Mouse (Mus musculus) heart, postnatal 0 days (tissue): ENCODE data around the gene Orc3. TPM values are rescaled to one million over a fixed set of nuclear protein-coding genes. Genes with fewer than 3 reads are reported as not detected.

Experiments used
- ATAC-seq: fragments of 200-750 bp; cut with Nextera tagmentation; 2 replicates; pipeline ENCODE4 v1.8.0; 2017; ENCODE audit warnings: low read depth, moderate number of reproducible peaks, moderate library complexity; ENCODE audit not compliant: insufficient read depth
- DNase-seq: peaks from one replicate; pipeline ENCODE4 v3.0.0-alpha.2; 2016; ENCODE audit warnings: low spot score
- H3K27ac ChIP-seq: fragments of 300-500 bp; sonication (generic); 2 replicates; pipeline ENCODE4 v1.5.1; 2014; ENCODE audit warnings: low read depth, mild to moderate bottlenecking
- H3K27me3 ChIP-seq: fragments of 300-500 bp; sonication (generic); 2 replicates; pipeline ENCODE4 v1.6.1; 2014; ENCODE audit warnings: low read length, mixed read lengths; ENCODE audit not compliant: control insufficient read depth, insufficient read depth
- H3K36me3 ChIP-seq: fragments of 300-500 bp; sonication (generic); replicated peaks from 2 replicates; pipeline ENCODE4 v1.6.1; 2014; ENCODE audit warnings: low read length, mixed read lengths; ENCODE audit not compliant: control insufficient read depth, insufficient read depth
- H3K4me1 ChIP-seq: fragments of 300-500 bp; sonication (generic); 2 replicates; pipeline ENCODE4 v1.6.1; 2014; ENCODE audit warnings: antibody characterized with exemption; ENCODE audit not compliant: control insufficient read depth, insufficient read depth
- H3K4me2 ChIP-seq: fragments of 300-500 bp; sonication (generic); 2 replicates; pipeline ENCODE4 v1.6.1; 2014; ENCODE audit warnings: low read depth, mild to moderate bottlenecking, low read length, moderate library complexity
- H3K4me3 ChIP-seq: fragments of 300-500 bp; sonication (generic); 2 replicates; pipeline ENCODE4 v1.5.1; 2014; ENCODE audit warnings: low read depth, low read length
- H3K9ac ChIP-seq: fragments of 300-500 bp; sonication (generic); replicated peaks from 2 replicates; pipeline ENCODE4 v1.6.1; 2014; ENCODE audit warnings: low read depth, low read length, mixed read lengths
- H3K9me3 ChIP-seq: fragments of 300-500 bp; sonication (generic); replicated peaks from 2 replicates; pipeline ENCODE4 v1.6.1; 2016; ENCODE audit warnings: low read length; ENCODE audit not compliant: control insufficient read depth
- CTCF ChIP-seq: IDR thresholded peaks from 2 replicates; pipeline ENCODE4 v1.5.1; 2016; ENCODE audit warnings: antibody characterized with exemption, control low read depth, low read depth
- EP300 ChIP-seq: IDR thresholded peaks from 2 replicates; pipeline ENCODE4 v1.6.1; 2016; ENCODE audit warnings: antibody characterized with exemption, low read depth
- WGBS: fragments of 180-500 bp; shearing (Covaris S2); extraction: QIAGEN DNeasy Blood & Tissue Kit; methylation state at CpG from one replicate; pipeline ENCODE4 v1.1.7; 2014; 5-methylcytosine and 5-hydroxymethylcytosine counted together
- polyA plus RNA-seq: library from polyadenylated mRNA; unstranded; fragments of >200 nt; fragmentation: Nextera tagmentation; extraction: Ambion mirVana; gene quantifications from 2 replicates; pipeline ENCODE4 v1.2.1, GENCODE M21; 2015
- total RNA-seq: library from RNA; depleted of rRNA; stranded (reverse); fragments of >200 nt; gene quantifications from 2 replicates; pipeline ENCODE4 v1.2.3, GENCODE M21; 2014; ENCODE audit warnings: low replicate concordance

The Orc3 gene
- total and polyA plus RNA-seq, 2 experiments from 2014 or later: 47.8 to 51.4 TPM

DNA sequence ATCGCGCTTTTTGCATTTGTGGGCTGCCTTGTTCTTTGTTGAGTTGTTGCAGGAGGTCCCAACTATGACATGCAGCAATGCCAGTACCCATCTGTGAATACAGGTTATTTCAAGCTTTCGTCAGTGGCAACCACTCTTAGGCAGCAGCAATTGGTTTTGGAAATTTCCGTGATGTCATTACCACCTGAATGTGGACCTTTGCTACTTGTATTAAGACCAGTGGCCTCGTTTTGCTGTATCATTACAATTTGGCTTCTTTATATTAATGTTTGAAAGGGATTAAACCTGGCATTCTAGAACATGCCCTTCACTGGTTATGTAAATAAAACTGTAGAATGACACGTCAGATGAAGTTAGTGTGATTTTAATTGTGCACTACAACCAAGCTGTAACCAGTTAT lies 48.5 kb downstream of the Orc3 start:
- H3K9ac ChIP-seq: no peak overlapping the region
- ATAC-seq (no peak), DNase-seq (no peak)
- 74% methylated on average over 6 of the region's 6 CpGs for WGBS
- H3K27ac ChIP-seq: peak overlapping the region; percentile 7; the same call in 1 of the 2 replicates
- H3K4me2 ChIP-seq: no peak overlapping the region
- TF ChIP-seq EP300 (no peak), CTCF (no peak)
- H3K36me3 ChIP-seq: peaks cover 61% of the 10 kb centered on the region
- no peaks in the 10 kb centered on the region for H3K27me3 ChIP-seq
- H3K4me3 ChIP-seq: no peak overlapping the region
- H3K9me3 ChIP-seq: no peaks in the 10 kb centered on the region
- H3K4me1 ChIP-seq: no peaks in the 10 kb centered on the region

DNA sequence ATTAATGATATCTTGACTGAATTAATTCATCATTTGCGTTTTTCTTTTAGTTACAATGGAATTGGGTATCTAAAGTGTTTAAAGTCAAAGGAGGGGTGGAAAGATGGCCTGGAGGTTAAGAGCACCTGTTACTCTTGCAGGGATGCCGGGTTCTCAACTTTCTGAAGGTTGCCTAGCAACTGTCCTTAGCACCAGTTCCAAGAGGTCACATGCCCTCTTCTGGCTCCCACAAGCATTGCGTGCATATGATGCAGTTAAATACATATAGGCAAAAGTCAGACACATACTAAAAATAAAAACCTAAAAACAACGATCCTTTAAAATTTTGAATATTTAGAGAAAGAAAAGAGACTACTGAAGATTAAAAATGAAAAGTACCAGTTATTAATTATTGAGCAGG lies 53.8 kb downstream of the Orc3 start:
- H3K27me3 ChIP-seq: no peaks in the 10 kb centered on the region
- H3K9me3 ChIP-seq: no peaks in the 10 kb centered on the region
- no peak overlapping the region for H3K4me3 ChIP-seq
- 59% methylated on average over 4 of the region's 4 CpGs for WGBS
- peaks cover 20% of the 10 kb centered on the region for H3K4me1 ChIP-seq
- peaks cover 19% of the 10 kb centered on the region for H3K36me3 ChIP-seq
- ATAC-seq: no peak
- peak; percentile 57 for TF ChIP-seq CTCF
- TF ChIP-seq EP300: no peak
- peak; percentile 44 for DNase-seq
- H3K27ac ChIP-seq: no peak overlapping the region
- no peak overlapping the region for H3K9ac ChIP-seq
- H3K4me2 ChIP-seq: no peak overlapping the region

DNA sequence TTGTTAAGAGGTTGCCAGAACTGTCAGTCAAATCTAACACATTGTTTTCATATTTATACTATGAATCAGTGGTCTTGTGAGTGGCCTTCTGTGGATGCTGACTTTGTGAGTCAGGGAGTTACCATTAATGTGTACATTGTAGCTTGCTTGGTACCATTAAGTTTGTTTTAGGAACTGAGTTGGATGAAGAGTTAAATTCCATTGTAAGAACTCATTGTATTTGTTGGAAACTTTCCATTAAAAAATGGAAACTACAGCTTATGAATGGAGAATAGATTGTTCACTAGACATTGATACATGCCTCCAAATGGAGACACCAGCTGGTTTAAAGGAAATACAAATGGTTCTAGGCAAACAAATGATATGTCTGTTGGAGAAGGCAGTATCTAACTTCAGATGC lies 58.6 kb downstream of the Orc3 start:
- no peak for DNase-seq
- Histone ChIP-seq H3K36me3 (no peaks in the 10 kb centered on the region), H3K9me3 (no peaks in the 10 kb centered on the region), H3K4me2 (no peak overlapping the region), H3K4me3 (no peak overlapping the region), H3K4me1 (peaks cover 46% of the 10 kb centered on the region), H3K27ac (peak overlapping the region; percentile 3; the same call in 1 of the 2 replicates), H3K27me3 (no peaks in the 10 kb centered on the region), H3K9ac (no peak overlapping the region)
- ATAC-seq: no peak
- no peak for TF ChIP-seq CTCF
- no peak for TF ChIP-seq EP300

DNA sequence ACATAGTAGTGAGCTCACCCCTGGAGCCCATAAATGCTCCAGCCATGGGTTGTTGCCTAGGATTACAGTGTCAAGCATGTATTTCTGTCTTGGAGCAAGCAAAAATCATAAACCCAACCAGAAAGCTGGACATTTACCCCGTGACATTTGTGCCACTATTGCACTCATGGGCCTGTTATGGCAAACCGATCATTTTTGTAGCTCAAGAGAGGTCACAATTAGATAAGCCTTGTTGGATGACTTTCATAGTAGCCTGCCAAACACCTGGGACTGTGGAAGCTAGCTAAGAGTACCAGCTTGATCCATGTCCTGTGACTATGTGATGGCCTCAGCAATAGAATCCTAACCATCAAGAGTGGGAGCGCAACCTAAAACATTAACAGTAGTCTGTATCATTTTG lies 59.1 kb downstream of the Orc3 start:
- H3K27ac ChIP-seq: peak overlapping the region; percentile 3; the same call in 1 of the 2 replicates
- H3K9ac ChIP-seq: no peak overlapping the region
- H3K36me3 ChIP-seq: no peaks in the 10 kb centered on the region
- no peaks in the 10 kb centered on the region for H3K27me3 ChIP-seq
- no peak for ATAC-seq
- no peak for TF ChIP-seq CTCF
- no peak for TF ChIP-seq EP300
- H3K4me3 ChIP-seq: no peak overlapping the region
- DNase-seq: no peak
- no peaks in the 10 kb centered on the region for H3K9me3 ChIP-seq
- WGBS: 70% methylated on average over 3 of the region's 3 CpGs
- H3K4me2 ChIP-seq: no peak overlapping the region
- peaks cover 46% of the 10 kb centered on the region for H3K4me1 ChIP-seq

DNA sequence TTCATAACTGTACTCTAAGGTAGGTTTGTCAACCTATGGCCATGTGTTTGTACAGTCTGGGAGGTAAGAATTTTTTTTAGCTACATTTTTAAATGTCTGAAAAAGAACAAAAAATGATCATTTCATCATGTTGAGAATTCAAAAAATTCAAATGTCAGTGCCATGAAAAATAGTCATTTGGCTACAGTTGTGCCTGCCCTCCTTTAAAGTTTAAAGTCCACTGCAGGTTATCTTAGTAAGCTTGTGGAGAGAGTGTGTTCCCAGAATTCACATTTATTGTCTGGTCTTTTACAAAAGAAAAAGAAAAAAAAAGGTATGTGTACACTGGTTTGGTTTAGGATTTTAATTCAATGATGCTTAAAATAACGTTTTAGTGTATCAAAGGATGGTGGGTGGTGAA lies 60.1 kb downstream of the Orc3 start:
- Histone ChIP-seq H3K27me3 (no peaks in the 10 kb centered on the region), H3K4me2 (no peak overlapping the region), H3K36me3 (no peaks in the 10 kb centered on the region), H3K9me3 (no peaks in the 10 kb centered on the region), H3K4me3 (no peak overlapping the region), H3K27ac (no peak overlapping the region), H3K9ac (no peak overlapping the region), H3K4me1 (peaks cover 46% of the 10 kb centered on the region)
- ATAC-seq: no peak
- no peak for DNase-seq
- TF ChIP-seq CTCF: no peak
- TF ChIP-seq EP300: no peak
- 40% methylated on average over 1 of the region's 1 CpGs for WGBS

DNA sequence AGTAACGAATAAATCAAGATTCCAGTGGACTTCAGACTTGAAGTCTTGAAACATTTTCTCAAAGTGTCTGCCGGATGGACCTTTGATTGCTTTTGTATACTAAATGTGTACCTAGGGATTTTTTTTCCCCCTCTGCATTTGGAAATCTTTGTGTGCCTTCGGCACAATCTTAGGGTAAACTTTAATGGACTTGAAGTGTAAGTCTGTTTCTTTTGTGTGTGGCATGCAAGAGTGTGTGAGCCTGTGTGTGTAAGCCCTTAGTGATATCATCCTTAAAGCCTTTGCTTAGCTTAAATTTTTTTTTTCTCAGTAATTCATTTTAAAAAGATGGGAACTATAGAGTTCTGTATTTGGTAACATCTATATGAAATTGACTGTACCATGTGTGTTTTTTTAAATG lies 62.8 kb downstream of the Orc3 start:
- TF ChIP-seq CTCF (no peak), EP300 (no peak)
- Histone ChIP-seq H3K27ac (peak overlapping the region; percentile 96), H3K4me1 (peaks cover 37% of the 10 kb centered on the region), H3K4me3 (peak overlapping the region; percentile 100), H3K9me3 (no peaks in the 10 kb centered on the region), H3K27me3 (no peaks in the 10 kb centered on the region), H3K36me3 (no peaks in the 10 kb centered on the region), H3K4me2 (peak overlapping the region; percentile 62), H3K9ac (peak overlapping the region; percentile 99)
- DNase-seq (no peak), ATAC-seq (no peak)
- 4% methylated on average over 3 of the region's 3 CpGs for WGBS
